Mouse (Mus musculus) ES-E14 (cell line): ENCODE results near the gene Senp8.

ENCODE experiments used
- HCFC1 ChIP-seq: IDR thresholded peaks from 2 replicates; pipeline ENCODE4 v1.6.1; 2012; ENCODE audit warnings: low read length, inconsistent platforms, borderline replicate concordance; ENCODE audit not compliant: insufficient read depth
- MAFK ChIP-seq: IDR thresholded peaks from 2 replicates; pipeline ENCODE4 v1.6.1; 2014; ENCODE audit warnings: mild to moderate bottlenecking, low read depth, low read length, inconsistent platforms; ENCODE audit not compliant: insufficient read depth

GRCm38 (mm10) chr9:59760515-59760914 lies 10.0 kb upstream of the Senp8 start:
- no peak for TF ChIP-seq MAFK
- no peak for TF ChIP-seq HCFC1
